Mouse (Mus musculus): ENCODE measurements around the gene Dkk3. TPM values are rescaled to one million over a fixed set of nuclear protein-coding genes. Genes with fewer than 3 reads are reported as not detected.
A peak's percentile ranks its signal among the peaks of the same experiment; 100 is the strongest.

Dkk3 gene
- polyA plus RNA-seq, 1 experiment from 2014 or later: 59.8 TPM

DNA sequence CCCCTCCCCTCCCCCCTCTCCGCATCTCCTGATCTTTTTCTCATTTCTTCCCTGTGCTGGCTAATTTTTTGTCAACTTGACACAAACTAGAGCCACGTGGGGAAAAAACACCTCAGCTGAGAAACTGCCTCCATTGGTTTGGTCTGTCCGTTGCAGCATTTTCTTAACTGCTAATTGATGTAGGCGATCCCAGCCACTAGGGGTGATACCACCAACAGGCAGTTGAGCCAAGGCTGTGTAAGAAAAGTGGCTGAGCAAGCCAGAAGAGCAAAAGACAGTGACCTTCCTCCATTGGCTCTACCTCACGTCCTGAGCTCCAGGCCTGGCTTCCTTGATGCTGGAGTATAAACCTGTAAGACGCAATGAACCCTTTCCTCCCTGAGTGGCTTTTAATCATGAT lies 978 bp upstream of the Dkk3 start:
- H3K9me3 ChIP-seq: no peaks in the 10 kb centered on the region
- peaks cover 47% of the 10 kb centered on the region for H3K4me1 ChIP-seq
- H3K4me3 ChIP-seq: no peak overlapping the region
- DNase-seq (ENCODE audit: low spot score): no peak
- H3K27me3 ChIP-seq (ENCODE audit: insufficient read depth, poor library complexity, severe bottlenecking): peaks cover 17% of the 10 kb centered on the region; the same call in 1 of the 2 replicates
- no peak overlapping the region for H3K27ac ChIP-seq
- no peaks in the 10 kb centered on the region for H3K36me3 ChIP-seq
- 30% methylated on average over 5 of the region's 6 CpGs for WGBS

DNA sequence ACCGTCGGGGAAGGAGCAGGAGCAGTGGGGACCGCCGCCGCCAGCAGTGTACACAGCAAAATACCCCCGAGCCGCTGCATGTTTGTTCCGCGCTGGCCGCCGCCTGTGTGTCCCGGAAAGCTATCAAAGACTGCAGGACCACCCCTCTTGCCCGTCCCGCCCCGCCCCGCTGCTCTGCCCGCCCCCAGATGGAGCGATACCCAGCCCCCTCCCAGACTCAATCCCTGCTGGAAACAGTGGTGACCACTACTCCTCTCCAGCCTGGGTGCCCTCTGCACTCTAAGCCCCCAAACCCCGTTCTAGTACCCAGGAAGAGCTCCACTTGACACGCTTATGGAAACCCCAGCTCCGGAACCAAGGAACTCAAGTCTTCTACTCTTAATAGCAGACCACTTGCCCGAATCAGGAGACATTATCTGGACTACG lies 528 bp downstream of the Dkk3 start:
- under 1% methylated on average over 23 of the region's 23 CpGs for WGBS
- H3K4me3 ChIP-seq: peak overlapping the region; percentile 81
- no peaks in the 10 kb centered on the region for H3K9me3 ChIP-seq
- DNase-seq (ENCODE audit: low spot score): peak; percentile 83
- H3K27me3 ChIP-seq (ENCODE audit: insufficient read depth, poor library complexity, severe bottlenecking): peaks cover 17% of the 10 kb centered on the region; the same call in 1 of the 2 replicates
- peak overlapping the region; percentile 90 for H3K27ac ChIP-seq
- H3K36me3 ChIP-seq: no peaks in the 10 kb centered on the region; the same call in 1 of the 2 replicates
- peaks cover 60% of the 10 kb centered on the region for H3K4me1 ChIP-seq

DNA sequence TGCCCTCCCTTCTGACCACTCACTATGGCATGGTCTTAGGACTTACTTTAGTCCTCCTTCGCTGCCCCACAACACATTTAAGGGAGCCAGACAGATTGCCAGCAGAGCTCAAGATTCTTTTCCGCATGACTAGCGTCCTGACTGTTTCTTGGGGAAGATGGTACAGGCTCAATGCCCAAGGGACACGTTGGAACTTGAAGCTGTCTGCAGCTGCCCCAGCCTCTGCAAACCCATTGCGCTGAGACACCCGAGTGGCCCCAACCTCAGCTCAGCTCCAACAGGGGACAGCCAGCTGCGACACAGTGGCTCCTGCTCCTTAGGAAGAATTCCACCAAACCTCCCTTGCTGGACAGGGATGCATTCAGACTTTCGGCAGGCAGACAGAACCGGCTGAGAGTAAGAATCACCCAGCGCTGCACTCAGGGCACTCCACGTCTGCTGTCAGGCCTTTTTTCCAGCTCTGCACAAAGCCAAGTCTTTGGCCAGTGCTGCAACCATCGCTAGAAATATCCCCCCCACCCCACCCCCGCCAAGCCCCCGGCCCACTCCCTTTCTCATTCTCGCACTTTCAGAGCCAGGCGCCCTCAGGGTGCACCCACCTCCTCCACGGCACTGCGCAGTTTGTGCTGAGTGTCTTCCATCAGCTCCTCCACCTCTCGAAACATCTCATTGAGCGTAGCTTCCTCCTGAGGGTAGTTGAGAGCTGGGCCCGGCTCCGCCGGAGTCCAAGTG lies 1.1 kb downstream of the Dkk3 start:
- WGBS: 11% methylated on average over 23 of the region's 23 CpGs
- Histone ChIP-seq H3K27ac (peak overlapping the region; percentile 90), H3K9me3 (no peaks in the 10 kb centered on the region), H3K36me3 (no peaks in the 10 kb centered on the region; the same call in 1 of the 2 replicates), H3K4me3 (peak overlapping the region; percentile 81), H3K27me3 (ENCODE audit: insufficient read depth, poor library complexity, severe bottlenecking) (peaks cover 17% of the 10 kb centered on the region; the same call in 1 of the 2 replicates), H3K4me1 (peaks cover 66% of the 10 kb centered on the region)
- no peak for DNase-seq (ENCODE audit: low spot score)

DNA sequence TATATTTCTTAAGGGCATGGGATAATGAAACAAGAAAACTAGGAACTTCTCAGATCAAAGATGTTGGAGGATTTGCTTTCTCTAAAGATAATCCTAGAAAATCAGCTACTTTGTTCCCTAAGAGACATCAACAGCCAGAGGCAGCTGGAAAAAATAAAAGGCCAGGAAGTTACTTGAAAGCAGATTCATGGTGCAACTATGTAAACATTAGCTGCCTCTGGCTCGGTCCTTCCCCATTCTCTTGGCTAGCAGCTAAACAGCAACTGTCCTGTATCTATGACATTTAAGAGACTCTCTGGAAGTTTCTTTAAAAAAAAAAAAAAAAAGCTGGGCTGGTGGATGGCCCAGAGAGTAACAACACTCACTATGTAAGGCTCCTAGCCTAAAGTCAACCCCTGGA lies 3.7 kb downstream of the Dkk3 start:
- DNase-seq (ENCODE audit: low spot score): no peak
- Histone ChIP-seq H3K36me3 (peaks cover 7% of the 10 kb centered on the region), H3K27me3 (ENCODE audit: insufficient read depth, poor library complexity, severe bottlenecking) (peaks cover 17% of the 10 kb centered on the region; the same call in 1 of the 2 replicates), H3K27ac (no peak overlapping the region), H3K4me1 (peaks cover 68% of the 10 kb centered on the region), H3K4me3 (no peak overlapping the region), H3K9me3 (no peaks in the 10 kb centered on the region)
- WGBS: 24% methylated on average over 1 of the region's 1 CpGs

DNA sequence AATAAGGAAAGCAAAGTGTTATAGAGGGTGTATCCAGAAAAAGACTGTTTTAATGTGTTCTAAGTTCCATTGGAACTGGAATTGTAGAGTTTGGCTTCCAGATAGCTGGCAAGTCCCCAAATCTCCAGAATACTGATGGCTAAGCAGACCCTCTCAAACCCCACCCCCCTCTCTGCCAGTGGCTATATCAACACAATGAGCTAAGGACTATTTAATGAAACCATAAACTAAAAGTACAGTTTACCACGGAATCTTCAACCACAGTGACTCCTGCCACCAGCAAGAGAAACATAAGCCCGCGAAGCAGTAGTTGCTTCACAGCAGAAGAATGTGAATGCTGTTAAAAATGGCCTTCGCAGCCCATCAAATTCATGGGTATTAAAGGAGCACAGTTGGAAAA lies 4.4 kb downstream of the Dkk3 start:
- Histone ChIP-seq H3K36me3 (peaks cover 8% of the 10 kb centered on the region), H3K27me3 (ENCODE audit: insufficient read depth, poor library complexity, severe bottlenecking) (peaks cover 17% of the 10 kb centered on the region; the same call in 1 of the 2 replicates), H3K4me1 (peaks cover 75% of the 10 kb centered on the region), H3K4me3 (no peak overlapping the region), H3K27ac (no peak overlapping the region), H3K9me3 (no peaks in the 10 kb centered on the region)
- 86% methylated on average over 4 of the region's 4 CpGs for WGBS
- no peak for DNase-seq (ENCODE audit: low spot score)

DNA sequence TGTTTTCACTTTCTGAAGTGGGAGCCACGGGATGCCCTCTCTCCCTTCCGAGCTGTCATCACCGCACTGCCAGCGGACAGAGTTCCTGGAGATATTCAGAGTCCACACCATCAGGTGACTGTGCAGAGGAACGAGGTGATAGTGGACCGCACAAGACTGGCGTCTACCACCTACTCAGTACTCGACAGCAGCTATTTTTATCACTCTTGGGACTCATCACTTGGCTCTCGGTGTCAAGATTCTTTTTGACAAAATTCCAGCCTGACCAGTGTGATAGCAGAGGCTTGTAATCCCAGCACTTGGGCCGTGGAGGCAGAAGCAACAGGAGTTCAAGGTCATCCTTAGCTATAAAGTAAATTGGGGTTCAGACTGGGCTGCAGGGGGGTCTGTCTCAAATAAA lies 9.7 kb downstream of the Dkk3 start:
- Histone ChIP-seq H3K27ac (peak overlapping the region; percentile 62; the same call in 1 of the 2 replicates), H3K4me3 (no peak overlapping the region), H3K27me3 (ENCODE audit: insufficient read depth, poor library complexity, severe bottlenecking) (no peaks in the 10 kb centered on the region), H3K36me3 (peaks cover 13% of the 10 kb centered on the region), H3K9me3 (no peaks in the 10 kb centered on the region), H3K4me1 (peaks cover 67% of the 10 kb centered on the region)
- WGBS: 41% methylated on average over 10 of the region's 10 CpGs
- DNase-seq (ENCODE audit: low spot score): no peak

DNA sequence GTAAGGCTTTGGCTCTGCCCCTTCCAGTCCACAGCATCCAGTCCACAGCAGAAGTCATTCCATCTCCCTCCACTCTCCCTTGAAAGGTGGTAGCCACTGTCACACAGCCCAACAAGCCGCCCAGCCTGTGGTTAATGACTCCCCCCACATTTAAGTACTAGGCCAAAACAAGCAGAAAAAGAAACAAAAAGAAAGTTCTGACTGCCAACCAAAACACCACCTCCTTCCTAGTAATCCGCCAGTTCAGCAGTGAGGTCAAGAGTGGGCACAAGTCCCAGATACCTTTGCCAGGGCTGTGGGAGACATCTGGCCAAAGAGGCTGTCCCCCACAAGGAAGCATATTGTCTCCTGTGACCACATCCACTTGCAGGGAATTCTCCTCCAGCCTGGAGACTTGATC lies 10.9 kb downstream of the Dkk3 start:
- Histone ChIP-seq H3K9me3 (no peaks in the 10 kb centered on the region), H3K27me3 (ENCODE audit: insufficient read depth, poor library complexity, severe bottlenecking) (no peaks in the 10 kb centered on the region), H3K4me1 (peaks cover 67% of the 10 kb centered on the region), H3K27ac (peak overlapping the region; percentile 57), H3K4me3 (no peak overlapping the region), H3K36me3 (peaks cover 16% of the 10 kb centered on the region)
- 67% methylated on average over 2 of the region's 2 CpGs for WGBS
- DNase-seq (ENCODE audit: low spot score): no peak

DNA sequence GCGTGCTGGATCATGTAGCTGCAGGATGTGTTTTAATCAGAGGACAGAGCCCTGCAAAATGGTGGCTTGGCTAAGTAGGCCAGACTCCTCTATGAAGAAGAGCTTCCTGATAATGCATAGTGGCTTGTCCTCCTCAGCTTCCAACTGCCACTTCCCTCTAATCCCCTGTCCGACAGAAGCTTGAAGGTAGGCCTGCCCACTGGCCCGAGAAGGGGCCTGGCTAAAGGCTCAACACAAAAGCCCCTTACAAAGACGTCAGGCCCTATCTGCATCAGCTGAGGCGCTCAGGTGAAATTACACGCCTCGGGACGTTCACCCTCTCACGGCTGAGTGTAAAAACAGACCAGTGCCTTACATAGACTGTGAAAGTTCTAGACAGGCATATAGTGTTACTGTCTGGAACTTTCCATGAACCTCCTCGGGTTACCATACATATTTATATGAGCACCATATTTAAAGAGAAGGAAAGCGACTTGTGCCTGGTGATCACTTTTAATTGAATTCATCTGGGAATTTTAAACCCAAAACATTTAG lies 14.1 kb downstream of the Dkk3 start:
- H3K27me3 ChIP-seq (ENCODE audit: insufficient read depth, poor library complexity, severe bottlenecking): no peaks in the 10 kb centered on the region
- WGBS: 63% methylated on average over 11 of the region's 11 CpGs
- H3K4me1 ChIP-seq: peaks cover 61% of the 10 kb centered on the region
- peaks cover 8% of the 10 kb centered on the region for H3K36me3 ChIP-seq
- no peak overlapping the region for H3K4me3 ChIP-seq
- DNase-seq (ENCODE audit: low spot score): no peak
- H3K9me3 ChIP-seq: no peaks in the 10 kb centered on the region
- peak overlapping the region; percentile 78 for H3K27ac ChIP-seq

DNA sequence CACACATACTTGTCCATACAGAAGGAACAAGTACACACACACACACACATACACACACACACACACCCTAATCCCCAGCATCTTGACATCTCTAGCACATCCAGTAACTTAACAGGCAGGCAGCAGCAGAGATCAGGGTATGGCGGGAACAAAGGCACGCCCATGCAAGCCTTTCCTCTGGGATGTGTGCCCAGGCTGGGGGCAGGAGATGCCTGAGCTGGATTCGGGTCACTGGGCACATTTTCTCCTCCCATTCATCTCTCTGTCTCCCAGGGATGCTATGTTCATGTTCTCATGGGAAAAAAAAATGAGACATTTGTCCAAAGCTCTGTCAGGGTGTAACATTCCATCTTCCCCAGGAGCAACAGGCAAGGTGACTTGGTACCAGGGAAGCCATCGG lies 14.9 kb downstream of the Dkk3 start:
- no peaks in the 10 kb centered on the region for H3K27me3 ChIP-seq (ENCODE audit: insufficient read depth, poor library complexity, severe bottlenecking)
- H3K4me1 ChIP-seq: peaks cover 64% of the 10 kb centered on the region
- no peak for DNase-seq (ENCODE audit: low spot score)
- H3K9me3 ChIP-seq: no peaks in the 10 kb centered on the region
- H3K36me3 ChIP-seq: peaks cover 8% of the 10 kb centered on the region
- peak overlapping the region; percentile 78; the same call in 1 of the 2 replicates for H3K27ac ChIP-seq
- no peak overlapping the region for H3K4me3 ChIP-seq
- WGBS: 74% methylated on average over 4 of the region's 4 CpGs

DNA sequence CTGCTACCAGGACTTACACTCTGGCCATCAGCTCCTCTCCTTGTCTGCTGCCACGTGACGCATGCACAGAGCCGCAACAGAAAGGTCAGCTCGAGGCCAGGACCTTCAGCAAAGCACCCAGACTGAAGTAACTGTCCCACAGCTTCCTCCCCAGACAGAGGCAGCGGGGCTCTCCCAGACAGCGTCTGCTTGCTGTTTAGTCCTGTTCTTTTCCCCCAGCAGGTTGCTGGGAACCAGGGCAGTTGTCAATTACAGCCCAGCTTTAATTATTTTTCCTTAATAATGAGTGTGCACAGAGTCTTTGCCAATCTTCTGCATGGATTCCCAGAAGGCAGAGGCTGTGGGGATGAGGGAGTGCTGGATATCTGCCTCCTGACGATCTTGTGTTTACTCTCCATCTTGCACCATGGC lies 15.8 kb downstream of the Dkk3 start:
- Histone ChIP-seq H3K4me3 (no peak overlapping the region), H3K36me3 (peaks cover 7% of the 10 kb centered on the region), H3K9me3 (no peaks in the 10 kb centered on the region), H3K27ac (peak overlapping the region; percentile 78), H3K27me3 (ENCODE audit: insufficient read depth, poor library complexity, severe bottlenecking) (no peaks in the 10 kb centered on the region), H3K4me1 (peaks cover 67% of the 10 kb centered on the region)
- WGBS: 30% methylated on average over 7 of the region's 7 CpGs
- peak; percentile 77 for DNase-seq (ENCODE audit: low spot score)

DNA sequence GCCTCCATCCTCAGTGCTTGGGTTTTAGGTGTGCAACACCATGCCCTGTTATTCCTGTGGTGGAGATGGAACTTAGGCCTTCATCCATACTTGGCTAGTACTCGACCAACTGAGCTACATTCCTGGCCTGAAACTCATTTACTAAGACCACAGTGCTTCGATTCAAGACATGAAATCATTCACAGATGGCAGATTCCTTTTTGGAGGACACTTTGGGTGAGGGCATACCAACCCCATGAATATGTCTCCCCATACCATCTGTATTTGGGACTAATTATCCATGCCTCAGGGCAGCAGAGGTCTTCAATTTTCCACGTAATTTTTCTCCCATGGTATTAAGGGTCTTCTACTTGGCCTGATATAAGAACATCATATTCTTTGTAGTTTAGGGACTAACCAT lies 16.2 kb downstream of the Dkk3 start:
- H3K4me3 ChIP-seq: no peak overlapping the region
- H3K36me3 ChIP-seq: peaks cover 3% of the 10 kb centered on the region; the same call in 1 of the 2 replicates
- DNase-seq (ENCODE audit: low spot score): no peak
- no peaks in the 10 kb centered on the region for H3K9me3 ChIP-seq
- peak overlapping the region; percentile 78 for H3K27ac ChIP-seq
- peaks cover 63% of the 10 kb centered on the region for H3K4me1 ChIP-seq
- no peaks in the 10 kb centered on the region for H3K27me3 ChIP-seq (ENCODE audit: insufficient read depth, poor library complexity, severe bottlenecking)
- WGBS: 66% methylated on average over 3 of the region's 3 CpGs

DNA sequence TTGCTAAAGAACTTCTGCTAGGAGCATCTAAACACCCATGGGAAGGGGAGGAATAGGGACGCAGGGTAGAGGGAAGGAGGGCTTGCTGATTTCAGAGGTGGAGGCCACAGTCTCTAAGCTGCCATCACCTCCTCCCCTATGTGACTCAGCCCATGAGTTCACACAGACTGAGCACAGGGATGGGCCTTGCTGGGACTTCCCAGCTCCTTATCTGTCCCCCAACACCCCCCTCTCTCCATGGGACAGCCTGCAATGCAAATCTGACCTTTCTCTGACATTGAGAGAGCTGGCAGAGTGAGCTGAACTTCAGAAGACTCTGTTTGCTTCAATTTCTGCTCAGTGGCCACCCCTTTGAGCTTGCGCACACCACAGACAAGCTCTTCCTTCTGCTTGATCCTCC lies 18.1 kb downstream of the Dkk3 start:
- WGBS: 60% methylated on average over 2 of the region's 2 CpGs
- Histone ChIP-seq H3K27me3 (ENCODE audit: insufficient read depth, poor library complexity, severe bottlenecking) (no peaks in the 10 kb centered on the region), H3K4me3 (no peak overlapping the region), H3K4me1 (peaks cover 61% of the 10 kb centered on the region), H3K36me3 (peaks cover 5% of the 10 kb centered on the region; the same call in 1 of the 2 replicates), H3K27ac (peak overlapping the region; percentile 81), H3K9me3 (no peaks in the 10 kb centered on the region)
- DNase-seq (ENCODE audit: low spot score): peak; percentile 81

Data from heart, embryonic 10.5 days (tissue).